Mouse (Mus musculus) heart, embryonic 15.5 days (tissue): ENCODE measurements at regions not wholly inside any gene's neighbourhood (a gene's known extent, or its start where the extent isn't known, plus 50 kb on each side); places are given as distances from the start of the nearest gene placed in this dataset.

Experiments used
- ATAC-seq: fragments of 200-750 bp; cut with Nextera tagmentation; replicated peaks from 2 replicates; pipeline ENCODE4 v1.8.0; 2017; ENCODE audit warnings: low read depth, moderate TSS enrichment; ENCODE audit not compliant: insufficient number of reproducible peaks, insufficient read depth, low FRiP score
- H3K27ac ChIP-seq: fragments of 300-500 bp; sonication (generic); 2 replicates; pipeline ENCODE4 v1.5.1; 2015; ENCODE audit warnings: mild to moderate bottlenecking, inconsistent platforms
- H3K27me3 ChIP-seq: fragments of 300-500 bp; sonication (generic); 2 replicates; pipeline ENCODE4 v1.6.1; 2015; ENCODE audit warnings: inconsistent platforms
- H3K36me3 ChIP-seq: fragments of 300-500 bp; sonication (generic); 2 replicates; pipeline ENCODE4 v1.6.1; 2015; ENCODE audit warnings: mild to moderate bottlenecking, inconsistent platforms
- H3K4me1 ChIP-seq: fragments of 300-500 bp; sonication (generic); replicated peaks from 2 replicates; pipeline ENCODE4 v1.6.1; 2015; ENCODE audit warnings: inconsistent platforms
- H3K4me2 ChIP-seq: fragments of 300-500 bp; sonication (generic); 2 replicates; pipeline ENCODE4 v1.6.1; 2015; ENCODE audit warnings: inconsistent platforms, mild to moderate bottlenecking, moderate library complexity
- H3K4me3 ChIP-seq: fragments of 300-500 bp; sonication (generic); 2 replicates; pipeline ENCODE4 v1.5.1; 2015; ENCODE audit warnings: mild to moderate bottlenecking, inconsistent platforms
- H3K9ac ChIP-seq: fragments of 300-500 bp; sonication (generic); 2 replicates; pipeline ENCODE4 v1.6.1; 2015; ENCODE audit warnings: mild to moderate bottlenecking, inconsistent platforms
- H3K9me3 ChIP-seq: fragments of 300-500 bp; sonication (generic); replicated peaks from 2 replicates; pipeline ENCODE4 v1.6.1; 2016; ENCODE audit warnings: inconsistent platforms
- WGBS: fragments of 180-500 bp; shearing (Covaris S2); methylation state at CpG from one replicate; pipeline ENCODE4 v1.1.7; 2015; ENCODE audit warnings: mixed read lengths; 5-methylcytosine and 5-hydroxymethylcytosine counted together

DNA sequence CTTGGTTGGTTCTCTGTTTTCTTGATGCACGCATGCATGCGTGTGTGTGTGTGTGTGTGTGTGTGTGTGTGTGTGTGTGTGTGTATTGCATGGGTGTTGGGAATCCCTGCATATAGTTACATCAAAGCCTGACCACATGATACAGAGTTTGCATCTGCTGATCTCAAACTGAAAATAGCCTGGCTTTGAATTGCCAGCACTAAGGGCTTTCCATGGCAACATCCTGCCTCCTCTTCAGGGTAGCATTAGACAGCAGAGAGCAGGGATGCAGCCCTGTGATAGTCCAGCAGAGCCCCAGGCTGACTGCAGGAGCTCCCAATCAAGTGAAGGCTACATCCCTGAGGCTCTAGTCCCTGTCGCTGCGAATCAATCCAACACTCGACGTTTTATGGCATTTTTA lies 87.8 kb upstream of the Zfp366 start:
- ATAC-seq = no peak
- WGBS = 90% methylated on average over 6 of the region's 6 CpGs
- no peaks in the 10 kb centered on the region for H3K9me3 ChIP-seq

DNA sequence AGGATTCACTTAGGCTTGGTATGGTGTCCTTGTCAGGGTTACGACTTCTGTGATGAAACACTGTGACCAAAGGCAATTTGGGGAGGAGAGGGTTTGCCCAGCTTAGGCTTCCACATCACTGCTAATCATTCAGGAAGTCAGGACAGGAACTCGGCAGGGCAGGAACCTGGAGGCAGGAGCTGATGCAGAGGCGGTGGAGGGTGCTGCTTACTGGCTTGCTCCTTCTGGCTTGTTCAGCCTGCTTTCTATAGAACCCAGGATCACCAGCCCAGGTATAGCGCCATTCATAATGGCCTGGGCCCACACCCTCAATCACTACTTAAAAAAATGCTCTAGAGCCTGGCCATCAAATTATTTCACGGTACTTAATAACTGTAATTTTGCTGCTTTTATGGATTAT lies 89.6 kb upstream of the Zfp366 start:
- Histone ChIP-seq H3K4me3 (no peak overlapping the region), H3K36me3 (no peaks in the 10 kb centered on the region), H3K4me2 (no peak overlapping the region), H3K9me3 (no peaks in the 10 kb centered on the region), H3K27ac (no peak overlapping the region), H3K4me1 (peaks cover 14% of the 10 kb centered on the region), H3K27me3 (peaks cover 6% of the 10 kb centered on the region), H3K9ac (no peak overlapping the region)
- no peak for ATAC-seq
- WGBS = 87% methylated on average over 5 of the region's 5 CpGs

More for the DNA sequence above, 87.8 kb upstream of the Zfp366 start:
- no peak overlapping the region for H3K4me3 ChIP-seq
- H3K4me2 ChIP-seq = no peak overlapping the region
- H3K27me3 ChIP-seq = peaks cover 6% of the 10 kb centered on the region
- H3K36me3 ChIP-seq = no peaks in the 10 kb centered on the region
- H3K9ac ChIP-seq = no peak overlapping the region
- no peak overlapping the region for H3K27ac ChIP-seq
- H3K4me1 ChIP-seq = peaks cover 11% of the 10 kb centered on the region

DNA sequence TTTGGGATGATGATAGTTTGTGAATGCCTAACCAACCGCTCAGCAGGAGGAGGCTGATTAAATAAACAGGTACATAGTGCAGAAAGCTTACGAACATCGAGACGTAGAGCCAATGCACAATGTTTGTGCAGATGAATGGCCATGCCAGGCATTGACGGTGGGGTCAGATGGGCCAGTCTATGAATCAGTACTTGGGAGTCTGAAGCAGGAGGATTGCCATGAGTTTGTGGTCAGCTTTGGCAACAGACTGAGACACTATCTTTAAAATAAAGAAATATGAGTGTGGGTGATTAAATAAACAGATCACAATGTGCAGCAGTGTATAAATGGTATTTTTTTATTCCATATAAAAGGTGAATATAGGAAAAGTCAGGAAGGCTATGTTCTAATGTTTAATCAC lies 90.4 kb upstream of the Zfp366 start:
- no peaks in the 10 kb centered on the region for H3K9me3 ChIP-seq
- H3K4me2 ChIP-seq = no peak overlapping the region
- peaks cover 6% of the 10 kb centered on the region; the same call in 1 of the 2 replicates for H3K27me3 ChIP-seq
- no peak overlapping the region for H3K27ac ChIP-seq
- 88% methylated on average over 5 of the region's 5 CpGs for WGBS
- no peak overlapping the region for H3K4me3 ChIP-seq
- no peak overlapping the region for H3K9ac ChIP-seq
- peaks cover 14% of the 10 kb centered on the region for H3K4me1 ChIP-seq
- H3K36me3 ChIP-seq = no peaks in the 10 kb centered on the region
- no peak for ATAC-seq

DNA sequence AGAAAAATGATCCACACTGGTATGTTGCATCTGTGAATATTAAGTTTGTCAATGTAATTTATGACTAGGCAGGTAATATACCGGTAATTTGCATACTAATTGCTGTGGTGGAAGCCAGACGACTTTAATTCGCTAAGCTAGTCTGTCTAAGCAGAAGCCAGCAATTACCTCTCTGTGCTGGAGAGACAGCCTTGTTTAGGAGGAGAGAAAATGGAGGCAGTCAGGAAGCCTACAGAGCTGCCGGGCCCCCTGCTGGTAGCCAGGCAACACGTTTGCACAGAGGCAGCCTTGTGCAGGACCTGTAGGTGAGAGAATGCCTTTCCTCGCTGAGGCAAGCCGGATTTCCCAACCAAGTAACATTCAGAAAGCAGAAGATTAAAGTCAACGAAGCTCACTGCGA lies 91.4 kb upstream of the Zfp366 start:
- H3K27ac ChIP-seq = 0 out of 2 replicates have a peak overlapping the region, but pooled peaks have one; percentile 6
- peak; percentile 78; the same call in 1 of the 2 replicates for ATAC-seq
- no peaks in the 10 kb centered on the region for H3K9me3 ChIP-seq
- no peak overlapping the region for H3K4me3 ChIP-seq
- no peak overlapping the region for H3K4me2 ChIP-seq
- H3K36me3 ChIP-seq = no peaks in the 10 kb centered on the region
- H3K27me3 ChIP-seq = no peaks in the 10 kb centered on the region
- 11% methylated on average over 9 of the region's 9 CpGs for WGBS
- peaks cover 14% of the 10 kb centered on the region for H3K4me1 ChIP-seq
- no peak overlapping the region for H3K9ac ChIP-seq

DNA sequence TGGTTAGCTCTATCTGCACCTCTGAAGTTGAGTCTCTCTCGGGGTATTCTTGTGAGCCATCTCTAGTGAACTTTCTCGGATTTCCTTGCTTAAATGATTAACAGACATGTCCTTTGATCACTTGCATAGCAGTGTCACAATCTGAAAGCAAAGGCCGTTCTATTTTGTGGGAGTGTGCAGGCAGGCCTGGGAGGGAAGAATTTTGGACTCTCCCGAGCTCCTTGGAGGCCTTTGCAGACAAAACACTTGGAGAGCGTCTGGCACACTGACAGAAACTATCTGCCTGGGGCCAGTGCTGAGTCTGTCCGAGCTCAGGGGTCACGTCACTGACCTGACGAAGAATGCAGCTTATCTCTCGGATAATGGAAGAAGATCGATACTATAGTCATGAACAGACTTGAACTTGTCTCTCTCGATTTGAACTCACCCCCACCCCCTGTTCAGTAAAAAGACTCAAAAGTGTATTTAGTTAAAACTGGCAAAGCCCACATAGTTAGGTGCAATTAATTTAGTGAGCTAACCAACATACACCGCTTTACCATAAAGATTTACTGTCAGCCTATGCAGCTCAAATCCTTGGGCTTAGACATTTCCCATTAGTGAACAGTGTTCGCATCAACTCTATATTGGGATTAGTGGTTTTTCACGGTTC lies 92.2 kb upstream of the Zfp366 start:
- ATAC-seq = 0 out of 2 replicates have a peak, but pooled peaks have one; percentile 48
- no peak overlapping the region for H3K9ac ChIP-seq
- WGBS = 34% methylated on average over 14 of the region's 14 CpGs

DNA sequence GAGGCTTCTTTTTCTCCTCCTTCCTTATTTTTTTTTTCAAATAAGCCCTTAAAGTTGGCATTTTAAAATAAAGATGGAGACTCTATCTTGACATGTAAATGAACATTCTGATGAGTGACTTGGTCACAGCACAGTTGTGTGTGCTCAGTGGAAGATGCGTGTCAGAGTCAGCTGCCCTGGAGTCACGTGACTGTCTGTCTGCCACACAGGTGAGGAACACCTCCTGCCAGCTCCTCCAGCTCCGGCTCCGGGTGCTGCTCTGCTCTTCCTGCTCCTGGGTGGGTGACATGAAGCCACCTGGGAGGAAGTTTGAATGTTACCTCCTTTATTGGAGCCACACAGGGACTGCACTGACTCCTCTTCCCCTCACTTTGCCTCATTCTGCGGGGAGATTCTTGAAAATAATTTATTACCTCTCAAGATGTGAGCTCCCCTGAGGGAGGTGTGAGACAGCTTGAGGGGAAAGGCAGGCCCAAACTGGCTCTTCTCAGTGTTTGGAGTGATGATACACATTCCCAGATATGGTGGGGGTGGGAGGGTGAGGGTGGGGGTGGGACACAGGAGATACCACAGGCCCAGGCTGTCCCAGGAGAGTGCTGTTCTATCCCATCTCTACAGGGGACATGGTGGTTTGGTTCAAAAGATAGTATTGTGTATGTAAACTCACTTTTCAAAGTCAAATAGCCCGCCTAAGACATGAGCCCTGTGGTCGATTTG lies 92.9 kb upstream of the Zfp366 start:
- Histone ChIP-seq H3K4me3 (no peak overlapping the region), H3K4me2 (0 out of 2 replicates have a peak overlapping the region, but pooled peaks have one; percentile 29), H3K36me3 (no peaks in the 10 kb centered on the region), H3K27ac (peak overlapping the region; percentile 10; the same call in 1 of the 2 replicates), H3K4me1 (peaks cover 18% of the 10 kb centered on the region), H3K9me3 (no peaks in the 10 kb centered on the region), H3K27me3 (no peaks in the 10 kb centered on the region), H3K9ac (no peak overlapping the region)
- ATAC-seq = no peak
- 64% methylated on average over 7 of the region's 7 CpGs for WGBS

More for the DNA sequence above, 92.2 kb upstream of the Zfp366 start:
- no peaks in the 10 kb centered on the region for H3K9me3 ChIP-seq
- H3K4me2 ChIP-seq = peak overlapping the region; percentile 29; the same call in 1 of the 2 replicates
- H3K27me3 ChIP-seq = no peaks in the 10 kb centered on the region
- no peaks in the 10 kb centered on the region for H3K36me3 ChIP-seq
- H3K27ac ChIP-seq = peak overlapping the region; percentile 10; the same call in 1 of the 2 replicates
- H3K4me3 ChIP-seq = no peak overlapping the region
- peaks cover 18% of the 10 kb centered on the region for H3K4me1 ChIP-seq

DNA sequence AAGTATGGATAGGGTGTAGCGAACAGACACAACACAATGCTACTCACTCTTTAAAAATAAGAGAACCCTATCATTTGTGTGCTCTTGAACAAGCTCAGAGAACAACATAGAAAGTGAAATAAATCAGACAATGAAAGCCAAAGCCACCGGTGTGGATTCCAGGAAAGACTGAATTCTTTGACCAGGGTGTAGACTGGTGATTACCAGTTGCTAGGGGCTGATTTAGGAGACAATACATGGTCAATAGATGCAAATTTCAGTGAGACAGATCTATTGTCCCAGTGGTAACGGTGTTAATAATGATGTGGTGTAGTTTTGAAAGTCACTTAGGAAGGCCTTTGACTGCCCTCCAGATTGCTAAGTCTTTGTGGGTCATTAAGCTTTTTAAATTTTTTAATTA lies 94.3 kb upstream of the Zfp366 start:
- Histone ChIP-seq H3K9me3 (no peaks in the 10 kb centered on the region), H3K27ac (no peak overlapping the region), H3K9ac (no peak overlapping the region), H3K4me3 (no peak overlapping the region), H3K4me2 (no peak overlapping the region), H3K27me3 (no peaks in the 10 kb centered on the region), H3K36me3 (no peaks in the 10 kb centered on the region), H3K4me1 (peaks cover 18% of the 10 kb centered on the region)
- ATAC-seq = no peak
- 90% methylated on average over 3 of the region's 3 CpGs for WGBS

DNA sequence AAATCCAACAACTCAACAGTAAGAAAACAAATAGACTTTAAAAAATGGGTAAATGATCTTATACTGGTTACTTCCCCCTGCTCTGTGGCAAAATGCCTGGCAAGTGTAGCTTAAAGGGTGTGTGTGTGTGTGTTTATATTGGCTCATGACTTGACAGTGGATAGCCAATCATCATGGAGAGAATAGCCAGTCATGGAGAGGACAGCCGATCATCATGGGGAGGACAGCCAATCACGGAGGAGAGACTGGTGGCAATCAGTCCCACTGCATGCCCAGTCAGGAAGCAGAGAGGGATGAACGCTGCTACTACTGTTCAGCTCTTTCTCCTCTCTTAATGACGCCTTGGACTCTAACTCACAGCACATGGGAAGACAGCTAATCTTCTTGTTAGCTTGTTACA lies 96.3 kb upstream of the Zfp366 start:
- H3K4me3 ChIP-seq = no peak overlapping the region
- H3K36me3 ChIP-seq = no peaks in the 10 kb centered on the region
- no peaks in the 10 kb centered on the region for H3K27me3 ChIP-seq
- H3K9ac ChIP-seq = no peak overlapping the region
- H3K9me3 ChIP-seq = no peaks in the 10 kb centered on the region
- H3K4me2 ChIP-seq = no peak overlapping the region
- ATAC-seq = no peak
- 76% methylated on average over 4 of the region's 4 CpGs for WGBS
- peaks cover 18% of the 10 kb centered on the region for H3K4me1 ChIP-seq
- no peak overlapping the region for H3K27ac ChIP-seq

DNA sequence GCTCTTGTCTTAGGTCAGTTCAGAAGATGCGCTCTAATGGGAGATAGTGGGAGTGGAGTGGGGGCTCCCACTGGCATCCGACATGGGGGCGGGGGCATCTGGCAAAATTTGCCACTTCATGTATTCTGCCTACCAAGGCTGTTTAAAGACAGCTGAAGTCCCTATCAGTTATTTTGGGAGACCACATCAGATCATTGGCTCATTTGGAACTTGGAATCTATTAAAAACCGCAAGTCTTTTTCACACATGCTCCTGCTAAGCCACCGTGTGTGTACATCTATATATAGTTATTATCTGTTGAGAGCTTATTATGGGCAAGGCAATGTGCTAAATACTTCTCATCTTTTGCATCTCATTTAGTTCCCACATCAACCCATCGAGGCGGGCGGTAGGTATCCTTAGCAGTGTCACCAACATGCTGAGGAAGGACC lies 95.0 kb upstream of the 1700024P04Rik start:
- H3K4me1 ChIP-seq = peaks cover 3% of the 10 kb centered on the region; the same call in 1 of the 2 replicates
- no peaks in the 10 kb centered on the region for H3K36me3 ChIP-seq
- H3K4me2 ChIP-seq = no peak overlapping the region
- no peak for ATAC-seq
- H3K9ac ChIP-seq = no peak overlapping the region
- no peaks in the 10 kb centered on the region for H3K27me3 ChIP-seq
- 78% methylated on average over 8 of the region's 8 CpGs for WGBS
- H3K27ac ChIP-seq = no peak overlapping the region
- no peak overlapping the region for H3K4me3 ChIP-seq
- H3K9me3 ChIP-seq = no peaks in the 10 kb centered on the region

DNA sequence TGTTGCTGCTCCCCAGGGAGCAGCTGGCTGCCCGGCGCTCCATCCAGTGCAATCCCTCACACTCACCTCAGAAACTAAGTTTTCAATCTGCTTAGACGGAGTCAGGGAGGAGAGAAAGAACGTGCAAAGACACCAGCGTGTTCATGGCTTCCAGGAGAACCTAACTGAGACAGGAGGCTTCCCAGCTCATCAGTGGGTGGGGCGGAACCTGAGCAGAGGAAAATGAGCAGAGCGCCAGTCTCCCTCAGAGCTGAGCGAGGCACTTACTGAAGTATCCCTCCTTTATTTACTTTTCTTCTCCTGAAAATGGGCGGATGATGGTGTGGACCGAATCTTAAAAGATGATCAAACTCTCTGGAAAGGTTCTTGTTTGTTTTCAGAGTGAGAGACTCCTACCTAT lies 94.3 kb upstream of the 1700024P04Rik start:
- H3K9me3 ChIP-seq = no peaks in the 10 kb centered on the region
- peaks cover 3% of the 10 kb centered on the region; the same call in 1 of the 2 replicates for H3K4me1 ChIP-seq
- no peak overlapping the region for H3K4me3 ChIP-seq
- ATAC-seq = no peak
- no peaks in the 10 kb centered on the region for H3K27me3 ChIP-seq
- no peak overlapping the region for H3K9ac ChIP-seq
- H3K36me3 ChIP-seq = no peaks in the 10 kb centered on the region
- no peak overlapping the region for H3K27ac ChIP-seq
- WGBS = 75% methylated on average over 10 of the region's 10 CpGs
- no peak overlapping the region for H3K4me2 ChIP-seq

DNA sequence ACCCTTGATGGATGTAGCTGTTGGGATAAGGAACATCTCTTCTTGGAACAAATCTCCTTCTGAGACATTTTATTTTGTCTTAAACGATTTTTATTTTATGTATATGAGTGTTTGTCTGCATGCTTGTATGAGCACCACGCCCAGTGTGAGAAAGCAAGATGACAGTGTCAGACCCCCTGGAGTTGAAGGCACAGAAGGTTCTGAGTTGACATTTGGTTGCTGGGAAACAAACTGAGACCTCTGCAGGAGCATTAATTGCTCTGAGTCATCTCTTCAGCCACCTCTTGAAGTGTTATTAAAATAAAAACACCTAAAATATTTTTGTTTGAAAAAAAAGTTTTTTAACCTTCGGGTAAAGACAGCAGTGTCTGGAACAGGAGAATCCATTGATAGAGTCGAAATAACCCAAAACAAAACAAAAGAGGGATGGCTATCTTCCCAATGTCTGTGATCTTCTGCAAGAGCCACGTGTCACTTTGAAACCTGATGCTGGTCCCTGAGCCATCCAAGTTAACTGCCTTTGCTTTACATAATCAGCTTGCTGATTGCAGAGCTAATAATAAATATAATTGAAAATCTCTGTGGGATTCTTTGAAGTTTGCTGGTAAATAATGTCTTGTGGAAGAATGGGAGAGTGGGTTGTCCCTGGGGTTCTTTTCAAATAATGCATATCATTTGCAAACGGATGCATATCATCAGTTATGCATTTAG lies 92.8 kb upstream of the 1700024P04Rik start:
- ATAC-seq = no peak
- WGBS = 46% methylated on average over 6 of the region's 6 CpGs
- Histone ChIP-seq H3K27me3 (no peaks in the 10 kb centered on the region), H3K4me1 (peaks cover 3% of the 10 kb centered on the region), H3K36me3 (no peaks in the 10 kb centered on the region), H3K27ac (no peak overlapping the region), H3K4me3 (no peak overlapping the region), H3K4me2 (no peak overlapping the region), H3K9ac (no peak overlapping the region), H3K9me3 (no peaks in the 10 kb centered on the region)
